Mouse (Mus musculus) hindbrain, embryonic 14.5 days (tissue): ENCODE results near the gene Ccdc106. TPM values are rescaled to one million over a fixed set of nuclear protein-coding genes. Genes with fewer than 3 reads are reported as not detected.

Experiments
- ATAC-seq: fragments of 200-750 bp; cut with Nextera tagmentation; 2 replicates; pipeline ENCODE4 v1.8.0; 2017; ENCODE audit warnings: moderate number of reproducible peaks, mild to moderate bottlenecking, moderate TSS enrichment, moderate library complexity; ENCODE audit not compliant: low FRiP score
- DNase-seq: peaks from one replicate; pipeline ENCODE4 v3.0.0-alpha.2; 2015; ENCODE audit warnings: low spot score
- H3K27ac ChIP-seq: fragments of 300-500 bp; sonication (generic); 2 replicates; pipeline ENCODE4 v1.5.1; 2014; ENCODE audit warnings: mild to moderate bottlenecking, moderate library complexity
- H3K27me3 ChIP-seq: fragments of 300-500 bp; sonication (generic); 2 replicates; pipeline ENCODE4 v1.6.1; 2014; ENCODE audit warnings: mild to moderate bottlenecking, low read length, mixed read lengths; ENCODE audit not compliant: control insufficient read depth, insufficient read depth
- H3K36me3 ChIP-seq: fragments of 300-500 bp; sonication (generic); replicated peaks from 2 replicates; pipeline ENCODE4 v1.6.1; 2014; ENCODE audit not compliant: control insufficient read depth, insufficient read depth
- H3K4me1 ChIP-seq: fragments of 300-500 bp; sonication (generic); replicated peaks from 2 replicates; pipeline ENCODE4 v1.6.1; 2014; ENCODE audit warnings: antibody characterized with exemption, low read length, mixed read lengths; ENCODE audit not compliant: control insufficient read depth, insufficient read depth
- H3K4me2 ChIP-seq: fragments of 300-500 bp; sonication (generic); replicated peaks from 2 replicates; pipeline ENCODE4 v1.6.1; 2014; ENCODE audit warnings: mild to moderate bottlenecking, moderate library complexity
- H3K4me3 ChIP-seq: fragments of 300-500 bp; sonication (generic); replicated peaks from 2 replicates; pipeline ENCODE4 v1.5.1; 2014; ENCODE audit warnings: mild to moderate bottlenecking, low read length
- H3K9ac ChIP-seq: fragments of 300-500 bp; sonication (generic); 2 replicates; pipeline ENCODE4 v1.6.1; 2014
- H3K9me3 ChIP-seq: fragments of 300-500 bp; sonication (generic); 2 replicates; pipeline ENCODE4 v1.6.1; 2016; ENCODE audit warnings: low read length; ENCODE audit not compliant: control insufficient read depth
- WGBS: fragments of 180-500 bp; shearing (Covaris S2); extraction: QIAGEN DNeasy Blood & Tissue Kit; methylation state at CpG from one replicate; pipeline ENCODE4 v1.1.7; 2014; 5-methylcytosine and 5-hydroxymethylcytosine counted together
- polyA plus RNA-seq: library from polyadenylated mRNA; unstranded; fragments of >200 nt; fragmentation: Nextera tagmentation; extraction: Ambion mirVana; gene quantifications from 2 replicates; pipeline ENCODE4 v1.2.1, GENCODE M21; 2014

Ccdc106 gene
- polyA plus RNA-seq, 1 experiment from 2014 or later = 53.3 TPM

- Histone ChIP-seq H3K27me3 (no peaks in the 10 kb centered on the region), H3K9me3 (no peaks in the 10 kb centered on the region), H3K27ac (peak overlapping the region; percentile 89; the same call in 1 of the 2 replicates), H3K4me2 (peak overlapping the region; percentile 96), H3K9ac (peak overlapping the region; percentile 99), H3K4me3 (peak overlapping the region; percentile 99), H3K4me1 (peaks cover 15% of the 10 kb centered on the region), H3K36me3 (peaks cover 54% of the 10 kb centered on the region)
- 73% methylated on average over 6 of the region's 6 CpGs for WGBS
- DNase-seq (no peak), ATAC-seq (no peak)
These were observed 60.9 kb downstream of the Ccdc106 start for GRCm38 (mm10) chr7:5081241-5081640.

GRCm38 (mm10) chr7:5081939-5082338, 61.6 kb downstream of the Ccdc106 start:
- Histone ChIP-seq H3K9ac (no peak overlapping the region), H3K9me3 (no peaks in the 10 kb centered on the region), H3K27me3 (no peaks in the 10 kb centered on the region), H3K4me3 (no peak overlapping the region), H3K4me1 (peaks cover 15% of the 10 kb centered on the region), H3K4me2 (peak overlapping the region; percentile 96), H3K36me3 (peaks cover 48% of the 10 kb centered on the region), H3K27ac (no peak overlapping the region)
- DNase-seq = no peak
- 98% methylated on average over 2 of the region's 2 CpGs for WGBS
- no peak for ATAC-seq

- Histone ChIP-seq H3K27me3 (no peaks in the 10 kb centered on the region), H3K36me3 (peaks cover 32% of the 10 kb centered on the region), H3K27ac (no peak overlapping the region), H3K4me2 (no peak overlapping the region), H3K4me1 (peaks cover 15% of the 10 kb centered on the region), H3K4me3 (no peak overlapping the region), H3K9me3 (no peaks in the 10 kb centered on the region), H3K9ac (no peak overlapping the region)
- WGBS = 94% methylated on average over 18 of the region's 18 CpGs
- DNase-seq (no peak), ATAC-seq (no peak)
These were observed 63.2 kb downstream of the Ccdc106 start for GRCm38 (mm10) chr7:5083325-5084105.

GRCm38 (mm10) chr7:5085512-5085911, 65.2 kb downstream of the Ccdc106 start:
- Histone ChIP-seq H3K27me3 (no peaks in the 10 kb centered on the region), H3K4me3 (no peak overlapping the region), H3K9ac (no peak overlapping the region), H3K36me3 (peaks cover 27% of the 10 kb centered on the region), H3K4me2 (no peak overlapping the region), H3K9me3 (no peaks in the 10 kb centered on the region), H3K27ac (no peak overlapping the region), H3K4me1 (peaks cover 15% of the 10 kb centered on the region)
- 100% methylated on average over 1 of the region's 1 CpGs for WGBS
- ATAC-seq (no peak), DNase-seq (no peak)

- H3K4me2 ChIP-seq = no peak overlapping the region
- no peak for DNase-seq
- H3K9ac ChIP-seq = no peak overlapping the region
- H3K27me3 ChIP-seq = no peaks in the 10 kb centered on the region
- H3K27ac ChIP-seq = no peak overlapping the region
- 82% methylated on average over 5 of the region's 5 CpGs for WGBS
- H3K9me3 ChIP-seq = no peaks in the 10 kb centered on the region
- no peak for ATAC-seq
- H3K4me1 ChIP-seq = peaks cover 1% of the 10 kb centered on the region; the same call in 1 of the 2 replicates
- H3K36me3 ChIP-seq = peaks cover 34% of the 10 kb centered on the region
- no peak overlapping the region for H3K4me3 ChIP-seq
These were observed 66.6 kb downstream of the Ccdc106 start for GRCm38 (mm10) chr7:5086921-5087440.

GRCm38 (mm10) chr7:5087886-5088285, 67.5 kb downstream of the Ccdc106 start:
- WGBS = 88% methylated on average over 4 of the region's 4 CpGs
- Histone ChIP-seq H3K4me1 (no peaks in the 10 kb centered on the region; the same call in 1 of the 2 replicates), H3K4me2 (no peak overlapping the region), H3K9ac (no peak overlapping the region), H3K9me3 (no peaks in the 10 kb centered on the region), H3K27me3 (no peaks in the 10 kb centered on the region), H3K27ac (no peak overlapping the region), H3K4me3 (no peak overlapping the region), H3K36me3 (peaks cover 43% of the 10 kb centered on the region)
- ATAC-seq (no peak), DNase-seq (no peak)

GRCm38 (mm10) chr7:5089853-5090252, 69.5 kb downstream of the Ccdc106 start:
- Histone ChIP-seq H3K27me3 (no peaks in the 10 kb centered on the region), H3K9ac (no peak overlapping the region), H3K27ac (no peak overlapping the region), H3K4me3 (no peak overlapping the region), H3K4me1 (no peaks in the 10 kb centered on the region; the same call in 1 of the 2 replicates), H3K4me2 (no peak overlapping the region), H3K36me3 (peaks cover 46% of the 10 kb centered on the region), H3K9me3 (no peaks in the 10 kb centered on the region)
- no peak for DNase-seq
- ATAC-seq = no peak
- WGBS = 95% methylated on average over 15 of the region's 15 CpGs

- H3K4me2 ChIP-seq = no peak overlapping the region
- H3K27ac ChIP-seq = no peak overlapping the region
These were observed 70.8 kb downstream of the Ccdc106 start for GRCm38 (mm10) chr7:5091008-5091728.

GRCm38 (mm10) chr7:5092381-5092780, 72.0 kb downstream of the Ccdc106 start:
- Histone ChIP-seq H3K4me1 (no peaks in the 10 kb centered on the region), H3K4me2 (no peak overlapping the region), H3K4me3 (no peak overlapping the region), H3K9ac (no peak overlapping the region), H3K9me3 (no peaks in the 10 kb centered on the region), H3K27me3 (no peaks in the 10 kb centered on the region), H3K27ac (no peak overlapping the region), H3K36me3 (peaks cover 61% of the 10 kb centered on the region)
- 86% methylated on average over 6 of the region's 6 CpGs for WGBS
- ATAC-seq = no peak
- no peak for DNase-seq

More at GRCm38 (mm10) chr7:5091008-5091728, 70.8 kb downstream of the Ccdc106 start:
- 90% methylated on average over 15 of the region's 15 CpGs for WGBS
- no peak for DNase-seq
- Histone ChIP-seq H3K9ac (no peak overlapping the region), H3K4me3 (no peak overlapping the region), H3K9me3 (no peaks in the 10 kb centered on the region), H3K36me3 (peaks cover 53% of the 10 kb centered on the region), H3K27me3 (no peaks in the 10 kb centered on the region), H3K4me1 (no peaks in the 10 kb centered on the region; the same call in 1 of the 2 replicates)
- no peak for ATAC-seq
